Mouse (Mus musculus) kidney, postnatal 4 days (tissue): ENCODE results near the gene Rnf186.

ENCODE experiments used
- DNase-seq, 2 experiments: peaks; one replicate each; pipeline ENCODE4 v3.0.0; 2021; ENCODE audit warnings: mixed read lengths in 2 of 2

The Rnf186 gene

GRCm38 (mm10) chr4:138966866-138967265 lies at the start of gene Rnf186:
Gene Rnf186, plus strand, starts transcription at chr4:138967112.
- DNase-seq: peak in 1 of 2 experiments; percentile 51

GRCm38 (mm10) chr4:138917282-138917681 lies 49.6 kb upstream of the Rnf186 start:
- DNase-seq: no peak

- no peak for DNase-seq
Measured at GRCm38 (mm10) chr4:138921254-138922130, 45.4 kb upstream of the Rnf186 start.

GRCm38 (mm10) chr4:138922131-138922459 lies 44.8 kb upstream of the Rnf186 start:
- DNase-seq: peak; percentile 97 to 98

- DNase-seq: no peak
Measured at GRCm38 (mm10) chr4:138925561-138925960, 41.4 kb upstream of the Rnf186 start.

GRCm38 (mm10) chr4:138933862-138934261 lies 33.0 kb upstream of the Rnf186 start:
- DNase-seq: no peak

GRCm38 (mm10) chr4:138934456-138935145 lies 32.3 kb upstream of the Rnf186 start:
- no peak for DNase-seq

- DNase-seq: peak in 1 of 2 experiments; percentile 40
Measured at GRCm38 (mm10) chr4:138938495-138939269, 28.2 kb upstream of the Rnf186 start.

GRCm38 (mm10) chr4:138939481-138939880 lies 27.4 kb upstream of the Rnf186 start:
- peak in 1 of 2 experiments; percentile 12 for DNase-seq

- DNase-seq: peak in 1 of 2 experiments; percentile 48
Measured at GRCm38 (mm10) chr4:138941401-138941800, 25.5 kb upstream of the Rnf186 start.

GRCm38 (mm10) chr4:138941966-138942365 lies 24.9 kb upstream of the Rnf186 start:
- peak in 1 of 2 experiments; percentile 48 for DNase-seq

GRCm38 (mm10) chr4:138943730-138944129 lies 23.2 kb upstream of the Rnf186 start:
- DNase-seq: peak; percentile 90 to 93

GRCm38 (mm10) chr4:138948257-138948656 lies 18.7 kb upstream of the Rnf186 start:
- no peak for DNase-seq

GRCm38 (mm10) chr4:138958612-138959011 lies 8.3 kb upstream of the Rnf186 start:
- DNase-seq: no peak

- no peak for DNase-seq
Measured at GRCm38 (mm10) chr4:138959120-138959519, 7.8 kb upstream of the Rnf186 start.

GRCm38 (mm10) chr4:138959926-138960325 lies 7.0 kb upstream of the Rnf186 start:
- DNase-seq: peak; percentile 53 to 67

- DNase-seq: no peak
Measured at GRCm38 (mm10) chr4:138962719-138963118, 4.2 kb upstream of the Rnf186 start.

- DNase-seq: peak; percentile 61 to 71
Measured at GRCm38 (mm10) chr4:138965871-138966270, 1.0 kb upstream of the Rnf186 start.

- DNase-seq: no peak
Measured at GRCm38 (mm10) chr4:138967485-138967884, 573 bp downstream of the Rnf186 start.

GRCm38 (mm10) chr4:138968772-138969556 lies 2.1 kb downstream of the Rnf186 start:
- DNase-seq: peak in 1 of 2 experiments; percentile 46

GRCm38 (mm10) chr4:138969736-138970135 lies 2.8 kb downstream of the Rnf186 start:
- no peak for DNase-seq

GRCm38 (mm10) chr4:138971371-138971770 lies 4.5 kb downstream of the Rnf186 start:
- no peak for DNase-seq
